Mouse (Mus musculus) gastrocnemius, postnatal 14 days (tissue): ENCODE data around the gene Pipox. TPM values are rescaled to one million over a fixed set of nuclear protein-coding genes. Genes with fewer than 3 reads are reported as not detected.

Experiments used
- DNase-seq: peaks from one replicate; pipeline ENCODE4 v3.0.0; 2021; ENCODE audit warnings: mixed read lengths
- intact Hi-C: fragments of 180-260 bp; cut with DNase I; formaldehyde crosslinking; loops from one replicate; pipeline ENCODE4 v1.15.1; 2025; ENCODE audit warnings: low total_unique reads
- total RNA-seq, 2 experiments: library from RNA; stranded (reverse); gene quantifications; 2 replicates each; pipeline ENCODE4 v1.2.3; 2021

The Pipox gene
- total RNA-seq, 2 experiments from 2014 or later = 0.94 TPM; not detected in 1

GRCm38 (mm10) chr11:77909776-77910175 is 15.9 kb upstream of the Pipox start:
- no peak for DNase-seq
- intact Hi-C loops = no loop called here

- no peak for DNase-seq
- intact Hi-C loops = no loop called here
Measured at GRCm38 (mm10) chr11:77909376-77909775, 15.5 kb upstream of the Pipox start.

GRCm38 (mm10) chr11:77908468-77908867 is 14.6 kb upstream of the Pipox start:
- intact Hi-C loops = no loop called here

GRCm38 (mm10) chr11:77906747-77907174 is 12.9 kb upstream of the Pipox start:
- no peak for DNase-seq
- intact Hi-C loops = no loop called here

More at GRCm38 (mm10) chr11:77908468-77908867, 14.6 kb upstream of the Pipox start:
- DNase-seq = no peak

- intact Hi-C loops = no loop called here
Measured at GRCm38 (mm10) chr11:77906097-77906687, 12.3 kb upstream of the Pipox start.

GRCm38 (mm10) chr11:77904707-77905106 is 10.8 kb upstream of the Pipox start:
- intact Hi-C loops = loop anchor here (5.0 kb wide), 1 partner anchor 48 kb away; no protein-coding TSS in a partner anchor
- DNase-seq = no peak

More at GRCm38 (mm10) chr11:77906097-77906687, 12.3 kb upstream of the Pipox start:
- DNase-seq = peak; percentile 70

- intact Hi-C loops = loop anchor here (5.0 kb wide), 1 partner anchor 49 kb away; no protein-coding TSS in a partner anchor
- DNase-seq = no peak
Measured at GRCm38 (mm10) chr11:77903761-77904160, 9.9 kb upstream of the Pipox start.

GRCm38 (mm10) chr11:77901775-77902355 is 8.0 kb upstream of the Pipox start:
- intact Hi-C loops = loop anchor here (5.0 kb wide), 1 partner anchor 50 kb away; no protein-coding TSS in a partner anchor
- DNase-seq = no peak

GRCm38 (mm10) chr11:77901366-77901765 is 7.5 kb upstream of the Pipox start:
- no peak for DNase-seq
- intact Hi-C loops = loop anchor here (5.0 kb wide), 1 partner anchor 51 kb away; no protein-coding TSS in a partner anchor

GRCm38 (mm10) chr11:77900696-77901095 is 6.8 kb upstream of the Pipox start:
- DNase-seq = no peak
- intact Hi-C loops = loop anchor here (5.0 kb wide), 1 partner anchor 52 kb away; no protein-coding TSS in a partner anchor

- intact Hi-C loops = loop anchor here (5.0 kb wide), 1 partner anchor 52 kb away; no protein-coding TSS in a partner anchor
- DNase-seq = no peak
Measured at GRCm38 (mm10) chr11:77900187-77900586, 6.3 kb upstream of the Pipox start.

- DNase-seq = no peak
- intact Hi-C loops = no loop called here
Measured at GRCm38 (mm10) chr11:77896820-77897805, 3.2 kb upstream of the Pipox start.

- intact Hi-C loops = no loop called here
Measured at GRCm38 (mm10) chr11:77896480-77896819, 2.6 kb upstream of the Pipox start.

GRCm38 (mm10) chr11:77896011-77896410 is 2.1 kb upstream of the Pipox start:
- intact Hi-C loops = no loop called here
- DNase-seq = no peak

More at GRCm38 (mm10) chr11:77896480-77896819, 2.6 kb upstream of the Pipox start:
- DNase-seq = no peak

- no peak for DNase-seq
- intact Hi-C loops = no loop called here
Measured at GRCm38 (mm10) chr11:77894967-77895366, 1.1 kb upstream of the Pipox start.

GRCm38 (mm10) chr11:77893283-77893682 is 613 bp downstream of the Pipox start:
- intact Hi-C loops = no loop called here

GRCm38 (mm10) chr11:77892883-77893282 is 1.0 kb downstream of the Pipox start:
- DNase-seq = no peak
- intact Hi-C loops = no loop called here

More at GRCm38 (mm10) chr11:77893283-77893682, 613 bp downstream of the Pipox start:
- DNase-seq = no peak

- no peak for DNase-seq
- intact Hi-C loops = no loop called here
Measured at GRCm38 (mm10) chr11:77890648-77891258, 3.1 kb downstream of the Pipox start.

GRCm38 (mm10) chr11:77889484-77889883 is 4.4 kb downstream of the Pipox start:
- intact Hi-C loops = no loop called here
- DNase-seq = no peak
